Mouse (Mus musculus) 3T3-L1 (cell line): Measurements from ENCODE around the gene Zfp384.
A peak's percentile ranks its signal among the peaks of the same experiment; 100 is the strongest.

ENCODE experiments used
- DNase-seq: peaks from one replicate; pipeline ENCODE4 v3.0.0-alpha.2; 2015; ENCODE audit warnings: low read depth, low spot score

The Zfp384 gene

DNA sequence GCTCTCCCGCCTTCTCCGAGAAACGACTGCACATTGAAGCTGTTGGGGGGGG is at the start of gene Zfp384:
TSS of gene Zfp384 (plus strand) at position 17 of the 52 bp plus-strand sequence.
- DNase-seq: no peak

DNA sequence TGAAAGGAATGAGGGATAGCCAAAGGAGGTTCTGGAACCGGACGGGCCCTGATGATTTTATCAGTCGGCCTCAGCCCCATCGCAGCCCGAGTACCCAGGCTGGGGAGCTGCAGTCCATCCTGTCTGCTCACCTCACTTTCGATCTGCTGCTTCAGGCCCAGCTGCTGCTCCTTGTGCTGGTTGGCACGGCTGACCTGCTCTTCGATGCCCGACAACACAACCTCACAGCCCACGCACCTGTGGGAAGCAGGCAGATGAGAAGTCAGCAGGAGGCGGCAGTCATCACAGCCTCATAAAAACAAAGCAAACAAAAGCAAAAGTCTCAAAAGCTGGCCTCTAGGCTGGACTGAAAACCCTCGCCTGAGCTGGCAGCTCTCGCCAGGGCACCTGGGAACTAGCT is 49.0 kb upstream of the Zfp384 start:
- DNase-seq: no peak

DNA sequence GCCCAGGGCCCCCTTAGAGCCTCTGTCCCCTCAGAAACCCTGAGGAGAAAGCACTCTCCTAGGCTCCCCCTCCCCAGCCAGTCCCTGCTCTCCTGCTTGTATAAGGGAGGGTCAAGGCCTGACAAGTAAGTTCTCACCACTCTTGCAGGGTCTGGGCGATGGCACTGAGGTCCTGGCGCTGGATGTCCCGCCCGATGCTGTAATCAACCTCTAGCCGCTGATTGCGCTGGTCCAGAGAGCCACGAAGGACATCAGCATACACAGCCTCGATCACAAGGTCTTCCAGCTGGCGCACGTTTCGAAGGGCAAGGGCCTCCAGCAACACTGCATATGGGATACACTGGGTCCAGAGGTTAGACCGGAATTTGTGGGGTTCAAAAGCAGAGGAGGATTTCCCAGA is 47.9 kb upstream of the Zfp384 start:
- DNase-seq: no peak

DNA sequence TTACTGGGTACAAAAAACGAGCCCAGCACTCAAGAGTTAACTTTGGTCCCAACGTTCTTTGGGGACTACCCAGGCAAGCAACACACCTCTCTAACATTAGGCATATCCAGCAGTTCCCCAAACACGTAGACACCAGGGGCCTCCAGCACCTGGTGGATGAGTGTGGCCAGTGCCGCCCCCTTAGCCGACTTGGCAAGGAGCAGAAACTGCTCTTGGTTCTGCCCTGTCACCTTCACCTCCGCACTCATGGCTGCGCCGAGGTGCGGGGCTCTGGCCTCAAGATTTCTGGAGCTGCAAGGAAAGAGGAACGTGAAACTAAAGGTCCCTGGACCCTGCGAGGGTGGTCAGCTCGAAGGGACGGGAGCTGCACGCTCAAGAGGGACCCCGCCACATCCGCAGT is 44.3 kb upstream of the Zfp384 start:
- no peak for DNase-seq

DNA sequence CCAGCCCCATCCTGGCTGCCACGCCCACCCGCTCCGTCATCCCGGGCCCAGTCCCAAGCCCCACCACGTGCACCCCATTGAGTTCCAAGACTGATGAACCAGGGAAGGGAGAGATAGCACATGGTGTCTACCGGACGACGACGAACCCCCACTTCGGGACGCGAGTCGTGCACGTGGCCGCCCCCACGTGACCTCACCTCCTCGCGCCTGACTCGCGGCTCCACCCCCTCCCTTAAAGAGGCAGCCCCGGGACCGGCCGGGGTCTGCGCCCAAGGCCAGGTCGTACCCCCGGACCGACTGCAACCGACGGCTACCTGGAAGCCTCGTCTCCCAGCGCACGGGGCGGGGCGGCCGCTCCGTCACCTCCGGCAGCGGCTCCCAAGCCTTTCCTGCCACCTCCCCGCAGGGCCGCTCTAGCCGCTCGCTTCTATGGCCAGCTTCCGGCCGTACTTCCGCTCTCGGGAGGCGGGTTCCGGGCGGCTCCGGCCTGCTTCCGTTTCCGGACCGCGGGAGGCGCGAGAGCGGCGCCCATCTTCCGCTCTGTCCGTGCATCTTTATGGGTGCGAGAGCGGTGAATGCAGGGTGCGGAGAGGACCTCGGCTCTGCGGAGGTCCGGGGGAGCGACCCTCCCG is 43.7 kb upstream of the Zfp384 start, which contains the start of gene Cops7a:
TSS of gene Cops7a (minus strand) at position 451 of the 632 bp plus-strand sequence.
- DNase-seq: peak; percentile 95

DNA sequence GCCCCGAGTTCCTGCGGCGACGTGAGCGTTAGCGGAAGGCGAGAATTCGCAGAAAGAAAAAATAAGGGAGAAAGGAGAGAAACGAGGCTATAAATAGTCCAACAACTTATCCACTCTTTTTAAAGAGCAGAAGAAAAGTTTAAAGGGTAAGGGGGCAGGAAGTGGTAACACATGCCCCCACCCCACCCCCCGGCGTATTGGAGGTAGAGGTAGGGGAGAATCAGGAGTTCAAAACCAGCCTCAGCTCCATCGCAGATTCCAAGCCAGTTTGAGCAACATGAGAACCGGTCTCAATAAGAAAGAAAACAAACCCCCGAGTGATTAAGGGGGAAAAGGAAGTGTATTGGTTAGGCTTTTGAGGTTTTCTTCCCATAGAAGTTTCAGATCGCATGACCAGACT is 43.2 kb upstream of the Zfp384 start:
- DNase-seq: peak; percentile 54

DNA sequence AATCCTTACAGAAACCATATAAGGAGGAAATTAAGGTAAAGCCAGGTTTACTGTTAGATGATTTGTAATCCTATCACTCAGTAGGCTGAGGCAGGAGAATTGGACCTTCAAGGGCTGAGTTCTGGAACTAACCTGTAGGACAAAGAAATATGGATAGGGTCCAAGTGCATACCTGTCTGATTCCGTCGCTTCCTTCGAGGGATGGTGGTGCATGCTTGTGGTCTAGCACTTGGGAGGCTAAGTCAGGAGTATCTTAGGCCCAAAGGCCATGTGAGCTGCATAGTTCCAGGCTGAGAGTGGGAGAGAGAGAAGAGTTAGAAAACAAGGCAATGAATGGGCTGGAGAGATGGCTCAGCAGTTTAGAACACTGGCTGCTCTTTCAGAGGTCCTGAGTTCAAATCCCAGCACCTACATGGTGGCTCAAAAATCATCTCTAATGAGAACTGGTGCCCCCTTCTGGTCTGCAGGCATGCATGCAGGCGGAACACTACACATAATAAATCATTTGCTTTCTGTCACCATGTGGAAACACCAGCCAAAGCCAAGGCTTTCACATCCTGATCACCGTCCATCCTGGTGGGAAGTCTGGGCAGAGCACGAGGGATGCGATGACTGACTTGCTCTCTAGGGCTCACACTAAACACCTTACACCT is 42.4 kb upstream of the Zfp384 start:
- DNase-seq: peak; percentile 67

DNA sequence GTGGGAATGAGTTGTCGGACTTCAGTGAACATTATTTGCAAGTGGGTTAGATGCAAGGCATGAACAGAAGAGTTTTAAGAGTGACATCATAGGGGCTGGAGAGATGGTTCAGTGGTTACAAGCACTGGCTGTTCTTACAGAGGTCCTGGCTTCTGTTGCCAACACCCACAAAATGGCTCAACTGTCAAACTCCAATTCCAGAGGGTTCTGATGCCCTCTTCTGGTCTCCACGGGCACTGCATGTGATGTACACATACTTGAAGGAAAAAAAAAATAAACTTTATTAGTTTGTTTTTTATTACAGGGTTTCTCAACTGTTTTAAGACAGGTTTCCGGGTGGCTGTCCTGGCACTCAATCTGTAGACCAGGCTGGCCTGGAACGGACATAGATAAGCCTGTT is 41.2 kb upstream of the Zfp384 start:
- peak; percentile 83 for DNase-seq

DNA sequence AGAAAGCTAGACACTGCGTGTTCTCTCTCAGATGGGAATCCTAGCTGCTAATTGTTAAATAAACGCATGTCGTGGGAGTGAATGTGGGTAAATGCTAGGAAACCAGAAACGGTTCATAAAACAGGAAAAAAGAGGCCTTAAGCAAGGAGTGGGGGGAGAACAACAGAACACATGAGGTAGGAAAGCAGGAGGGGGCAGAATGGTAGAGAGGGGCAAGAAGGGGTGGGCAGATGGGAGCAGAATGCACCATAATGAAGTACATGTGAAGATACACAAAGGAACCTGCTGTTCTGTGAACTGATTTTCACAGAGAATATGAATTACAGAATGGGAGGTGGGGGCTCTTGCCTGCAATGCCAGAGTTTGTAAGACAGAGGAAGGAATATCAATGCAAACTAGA is 16.7 kb upstream of the Zfp384 start:
- no peak for DNase-seq

DNA sequence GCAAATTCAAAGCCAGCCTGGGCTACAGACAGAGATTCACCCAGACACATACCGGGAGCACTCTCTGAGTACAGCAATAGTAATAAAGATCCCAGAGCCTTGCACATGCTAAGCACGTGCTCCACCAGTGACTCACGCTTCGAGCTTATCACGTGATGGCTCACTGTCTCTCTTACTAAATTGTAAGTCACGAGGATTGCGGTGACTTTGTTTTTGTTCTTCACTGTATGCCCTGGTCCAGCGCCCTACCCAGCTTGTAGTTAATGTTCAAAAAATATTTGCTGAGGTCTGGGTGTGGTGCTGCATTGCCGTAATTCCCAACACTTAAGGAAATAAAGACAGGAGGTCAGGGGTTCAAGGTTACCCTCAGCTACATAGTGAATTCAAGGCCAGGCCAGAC is 15.6 kb upstream of the Zfp384 start:
- DNase-seq: peak; percentile 41

DNA sequence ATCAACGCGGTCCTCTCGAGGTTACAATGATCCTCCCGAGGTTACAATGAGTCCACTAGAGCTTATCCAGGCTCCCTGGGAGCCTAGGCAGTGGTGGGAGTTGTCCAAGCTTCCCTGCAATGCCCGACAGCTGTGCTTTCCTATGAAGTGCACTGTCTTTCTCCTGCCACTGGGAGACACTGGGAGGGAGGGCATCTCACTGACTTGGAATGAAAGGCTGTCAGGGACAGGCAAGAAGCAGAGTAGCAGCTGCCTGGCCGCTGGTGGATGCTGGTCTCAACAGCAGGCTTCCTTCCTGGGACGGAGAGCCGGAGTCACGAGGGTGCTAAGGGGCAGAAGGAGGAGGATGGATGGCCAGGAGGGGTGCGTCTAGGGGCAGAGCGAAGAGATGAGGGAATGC is 15.1 kb upstream of the Zfp384 start:
- DNase-seq: peak; percentile 23

DNA sequence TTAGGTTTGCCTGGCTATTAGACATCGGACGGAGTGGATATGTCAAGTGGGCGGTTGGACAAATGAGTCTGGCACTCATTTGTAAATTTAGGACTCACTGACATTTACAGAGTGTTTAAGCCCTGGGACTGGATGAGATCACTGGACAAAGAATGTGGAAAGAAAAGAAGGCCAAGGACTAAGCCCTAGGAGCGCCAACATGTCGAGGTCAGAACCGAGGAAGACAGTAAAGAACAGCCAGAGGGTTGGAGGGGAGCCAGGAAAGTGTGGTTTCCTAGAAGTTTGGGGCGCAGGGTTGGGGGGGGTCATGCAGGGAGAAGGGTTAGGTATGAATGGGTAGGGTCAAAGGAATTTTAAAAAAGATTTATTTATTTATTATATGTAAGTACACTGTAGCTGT is 13.7 kb upstream of the Zfp384 start:
- DNase-seq: peak; percentile 35

DNA sequence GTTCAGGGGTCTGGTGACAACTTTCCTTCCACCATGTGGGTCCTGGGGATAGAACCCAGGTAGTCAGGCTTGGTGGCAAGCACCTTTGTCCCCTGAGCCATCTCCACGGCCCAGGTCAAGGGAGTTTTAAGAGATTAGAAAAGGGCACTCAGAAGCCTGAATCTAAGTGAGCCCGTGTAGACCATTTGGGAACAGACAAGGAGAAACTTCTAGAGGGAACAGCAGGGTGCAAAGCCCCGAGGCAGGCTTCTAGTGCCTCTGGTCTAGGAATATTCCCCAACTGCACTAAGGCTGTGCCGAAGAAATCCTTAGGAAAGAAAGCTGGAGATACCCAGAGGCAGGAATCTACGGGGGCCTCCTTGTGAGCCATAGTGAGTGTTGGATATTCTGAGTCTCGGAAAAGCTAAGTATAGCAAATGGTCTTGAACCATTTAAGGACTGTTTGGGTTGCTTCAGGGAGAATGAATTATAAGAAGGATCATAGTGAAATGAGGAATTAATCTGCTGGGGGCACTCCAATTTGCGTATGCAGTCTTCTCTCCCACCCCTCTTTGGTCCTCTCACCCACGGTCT is 13.0 kb upstream of the Zfp384 start:
- DNase-seq: no peak

DNA sequence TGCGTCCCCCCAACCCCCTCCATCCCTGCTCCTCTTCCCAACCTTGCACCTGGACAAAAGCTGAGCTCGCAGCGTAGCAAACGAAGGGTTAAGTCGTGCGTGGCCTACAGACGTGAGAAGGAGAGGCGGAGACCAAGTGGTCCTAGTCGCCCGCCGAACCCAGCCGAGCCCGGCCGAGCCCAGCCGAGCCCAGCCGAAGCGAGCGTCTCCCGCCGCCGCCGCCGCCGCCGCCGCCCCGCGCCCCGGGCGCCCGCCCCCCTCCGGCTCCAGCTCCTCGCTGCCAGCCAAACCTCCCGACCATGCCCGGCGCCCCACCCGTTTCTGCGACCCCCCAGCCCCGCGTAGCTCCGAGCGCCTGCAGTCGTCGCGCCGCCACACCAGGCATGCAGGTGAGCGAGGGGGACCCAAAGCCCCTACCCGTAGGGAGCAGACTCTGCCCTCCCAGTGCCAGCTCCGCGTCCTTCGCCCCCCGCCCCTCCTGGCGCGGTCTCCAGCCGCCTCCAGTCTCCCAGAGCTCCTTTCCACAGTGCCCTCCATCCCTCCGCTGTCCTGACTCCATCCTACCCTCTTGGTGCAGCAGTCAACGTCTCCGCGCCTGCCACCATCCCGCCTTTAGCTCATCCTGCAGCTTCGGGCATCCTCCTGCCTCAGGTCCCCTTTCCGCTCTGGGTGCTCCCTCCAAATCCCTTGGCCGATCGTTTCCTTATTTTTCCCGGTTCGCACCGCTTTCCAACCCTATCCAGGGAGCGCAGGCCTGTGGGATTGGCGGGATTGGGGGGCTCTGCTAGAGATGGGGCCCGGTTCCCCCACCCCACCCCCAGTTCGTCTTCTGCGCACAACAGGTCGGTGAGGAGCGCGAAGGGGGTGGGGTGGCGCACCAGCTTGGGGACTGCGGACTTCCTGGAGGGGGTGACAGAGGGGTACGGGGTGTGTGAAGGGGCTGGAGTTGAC is 12.1 kb upstream of the Zfp384 start, which contains the start of gene Pianp:
TSS of gene Pianp (plus strand) at position 144 of the 951 bp plus-strand sequence.
- DNase-seq: no peak

DNA sequence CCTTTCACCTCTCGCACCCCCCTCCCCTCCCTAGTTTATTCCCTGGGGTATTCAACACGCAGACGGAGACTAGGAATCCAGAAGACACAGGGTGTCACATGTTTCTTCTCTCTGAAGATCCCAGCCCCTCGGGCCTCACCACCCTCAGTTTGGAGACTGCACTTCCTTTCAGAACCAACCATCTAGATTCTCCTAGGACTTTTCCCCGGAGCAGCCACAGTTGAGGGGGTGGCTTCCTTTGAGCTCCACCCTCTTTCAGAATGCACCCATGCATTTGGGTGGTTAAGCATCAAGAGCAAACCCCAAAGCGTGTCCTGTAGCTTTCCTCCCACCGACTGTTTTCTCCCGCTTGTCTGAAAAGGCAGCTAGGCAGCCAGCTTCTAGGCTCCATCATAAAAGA is 10.9 kb upstream of the Zfp384 start:
- DNase-seq: no peak

DNA sequence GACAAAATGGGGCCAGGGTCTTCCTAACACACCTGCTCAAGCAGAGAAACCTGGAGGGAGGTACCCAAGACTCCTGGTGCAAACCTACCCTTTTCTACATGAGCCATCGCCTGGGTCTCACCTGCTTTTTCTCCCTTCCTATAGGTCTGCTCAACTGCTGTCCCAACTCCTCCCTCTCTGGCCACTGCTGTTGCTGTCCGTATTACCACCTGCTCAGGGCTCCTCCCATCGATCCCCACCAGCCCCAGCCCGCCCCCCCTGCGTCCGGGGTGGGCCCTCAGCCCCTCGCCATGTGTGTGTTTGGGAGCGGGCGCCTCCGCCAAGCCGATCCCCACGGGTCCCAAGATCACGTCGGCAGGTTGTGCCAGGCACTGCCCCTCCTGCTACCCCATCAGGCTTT is 9.9 kb upstream of the Zfp384 start:
- no peak for DNase-seq

DNA sequence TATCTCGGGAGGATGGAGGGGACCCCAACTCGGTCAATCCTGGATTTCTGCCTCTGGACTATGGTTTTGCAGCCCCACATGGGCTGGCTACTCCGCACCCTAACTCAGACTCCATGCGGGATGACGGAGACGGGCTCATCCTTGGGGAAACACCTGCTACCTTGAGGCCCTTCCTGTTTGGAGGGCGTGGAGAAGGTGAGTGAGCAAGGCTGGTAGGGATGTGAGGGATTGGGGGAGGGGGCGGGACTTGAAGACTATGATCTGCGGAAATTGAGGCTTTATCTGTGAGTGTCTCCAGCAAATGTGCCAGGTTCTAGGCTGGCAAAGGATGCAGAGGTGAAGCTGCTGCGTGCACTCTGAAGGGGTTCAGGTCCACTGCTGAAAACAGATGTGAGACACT is 9.4 kb upstream of the Zfp384 start:
- DNase-seq: no peak

DNA sequence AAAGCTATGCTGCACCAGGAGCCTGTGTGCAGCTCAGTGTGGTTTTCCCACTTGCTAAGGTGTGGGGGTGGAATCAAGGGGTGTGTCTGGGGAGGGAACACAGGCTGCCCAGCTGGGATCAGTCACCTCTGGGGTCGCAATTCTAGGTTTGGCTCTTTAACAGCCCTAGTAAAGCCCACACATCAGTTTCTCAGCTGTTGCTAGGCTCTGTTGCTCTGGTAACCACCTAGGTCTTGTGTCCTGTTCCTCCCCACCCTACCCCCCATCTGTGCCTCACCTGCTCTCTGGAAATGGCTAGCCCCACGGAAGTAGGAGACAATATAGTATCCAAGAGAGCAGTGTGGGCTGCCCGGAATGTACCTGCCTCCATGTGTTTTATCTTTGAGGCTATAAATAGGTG is 5.2 kb upstream of the Zfp384 start:
- no peak for DNase-seq

DNA sequence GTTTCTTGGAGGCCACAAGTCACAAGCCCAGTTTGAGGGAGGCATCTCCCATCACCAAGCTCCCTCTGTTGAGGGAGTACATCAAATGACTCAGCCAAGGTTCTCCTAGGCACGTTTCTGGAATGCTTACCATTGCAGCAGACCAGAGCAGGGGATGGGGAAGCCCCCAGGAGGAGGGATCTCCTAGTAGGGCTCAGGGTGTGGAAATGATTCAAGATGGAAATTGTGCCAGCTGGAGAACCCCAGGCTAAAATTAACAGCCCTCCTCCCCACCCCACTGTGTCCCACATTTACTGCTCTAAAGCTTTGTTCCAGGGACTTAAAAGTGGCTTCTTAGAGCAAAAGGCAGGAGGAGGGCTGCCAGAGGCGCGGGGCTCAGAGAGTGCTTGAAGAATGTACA is 3.9 kb upstream of the Zfp384 start:
- DNase-seq: peak; percentile 40

DNA sequence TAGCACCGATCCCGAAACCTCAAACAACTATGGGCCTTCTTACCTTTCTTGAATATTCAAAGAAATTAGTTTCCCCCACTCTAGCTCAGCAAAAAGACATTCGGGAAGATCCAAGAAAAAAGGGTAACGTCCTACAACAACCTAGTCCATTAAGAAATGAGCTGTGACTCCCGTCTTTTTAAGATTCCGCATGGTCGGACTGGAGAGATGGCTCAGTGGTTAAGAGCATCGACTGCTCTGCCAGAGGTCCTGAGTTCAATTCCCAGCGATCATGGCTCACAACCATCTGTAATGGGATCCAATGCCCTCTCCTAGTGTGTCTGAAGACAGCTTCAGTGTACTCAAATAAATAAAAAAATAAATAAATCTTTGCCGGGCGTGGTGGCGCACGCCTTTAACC is 885 bp upstream of the Zfp384 start:
- DNase-seq: peak; percentile 25

DNA sequence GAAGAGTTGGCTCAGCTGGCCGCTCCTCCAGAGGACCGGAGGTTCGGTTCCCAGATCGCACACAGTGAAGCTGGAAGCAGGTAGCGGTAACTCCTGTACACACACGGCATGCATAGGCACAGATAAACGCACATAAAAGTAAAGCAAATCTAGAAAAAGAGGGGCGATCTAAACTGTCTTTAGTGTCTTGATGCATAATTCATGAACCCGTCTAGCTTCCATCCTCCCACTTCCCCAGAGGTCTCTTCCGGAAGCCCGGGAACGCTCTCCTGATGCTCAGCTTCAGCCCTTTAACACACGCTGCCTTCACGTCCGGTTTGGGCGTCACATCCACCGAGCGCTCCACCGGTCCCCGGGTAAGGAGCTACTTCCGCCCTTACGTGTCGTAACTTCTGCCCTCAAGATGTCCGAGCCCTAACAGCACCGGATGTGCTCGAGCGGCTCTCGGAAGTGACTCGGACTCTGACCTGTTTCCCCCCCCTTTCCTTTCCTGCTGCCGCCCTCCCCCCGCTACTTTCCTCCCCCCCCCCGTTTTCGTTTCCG is 288 bp upstream of the Zfp384 start:
- DNase-seq: peak; percentile 100
